Mouse (Mus musculus) small intestine, adult 2 months (tissue): ENCODE results near the gene Rsph6a. TPM values are rescaled to one million over a fixed set of nuclear protein-coding genes. Genes with fewer than 3 reads are reported as not detected.

Source experiments
- H3K27ac ChIP-seq: fragments of 200-500 bp; 2 replicates; pipeline ENCODE4 v1.5.1; 2012; ENCODE audit warnings: low read depth, low read length, control low read depth, inconsistent platforms; ENCODE audit not compliant: insufficient read depth
- H3K27me3 ChIP-seq: fragments of 200-500 bp; 2 replicates; pipeline ENCODE4 v1.6.1; 2012; ENCODE audit warnings: mild to moderate bottlenecking, moderate library complexity, low read length, inconsistent platforms; ENCODE audit not compliant: control insufficient read depth, insufficient read depth
- H3K36me3 ChIP-seq: fragments of 200-500 bp; 2 replicates; pipeline ENCODE4 v1.6.1; 2012; ENCODE audit warnings: mild to moderate bottlenecking, low read length, control low read depth, inconsistent platforms; ENCODE audit not compliant: control insufficient read depth, insufficient read depth
- H3K4me1 ChIP-seq: fragments of 200-500 bp; 2 replicates; pipeline ENCODE4 v1.6.1; 2012; ENCODE audit warnings: low read length, inconsistent platforms, mixed read lengths; ENCODE audit not compliant: control insufficient read depth, insufficient read depth, insufficient read length
- H3K4me3 ChIP-seq: fragments of 200-500 bp; 2 replicates; pipeline ENCODE4 v1.5.1; 2012; ENCODE audit warnings: low read depth, mild to moderate bottlenecking, control low read depth, inconsistent platforms, low read length, moderate library complexity
- CTCF ChIP-seq: fragments of 200-500 bp; IDR thresholded peaks from 2 replicates; pipeline ENCODE4 v1.5.1; 2012; ENCODE audit warnings: low read depth, mild to moderate bottlenecking, control low read depth, inconsistent platforms, low read length, moderate library complexity, mixed read lengths; ENCODE audit not compliant: insufficient replicate concordance, insufficient read length; ENCODE audit errors: extremely low read depth
- POLR2A ChIP-seq: fragments of 200-500 bp; IDR thresholded peaks from 2 replicates; pipeline ENCODE4 v1.6.1; 2012; ENCODE audit warnings: low read depth, mild to moderate bottlenecking, control low read depth, inconsistent platforms, low read length, moderate library complexity
- WGBS: fragments of 180-500 bp; shearing (Covaris S2); methylation state at CpG from one replicate; pipeline ENCODE4 v1.1.7; 2018; 5-methylcytosine and 5-hydroxymethylcytosine counted together
- polyA plus RNA-seq: library from polyadenylated mRNA; depleted of rRNA; stranded (reverse); fragments of >200 nt; gene quantifications from 2 replicates; pipeline ENCODE4 v1.2.3, GENCODE M21; 2012

Rsph6a gene
- polyA plus RNA-seq, 1 experiment = not detected

DNA sequence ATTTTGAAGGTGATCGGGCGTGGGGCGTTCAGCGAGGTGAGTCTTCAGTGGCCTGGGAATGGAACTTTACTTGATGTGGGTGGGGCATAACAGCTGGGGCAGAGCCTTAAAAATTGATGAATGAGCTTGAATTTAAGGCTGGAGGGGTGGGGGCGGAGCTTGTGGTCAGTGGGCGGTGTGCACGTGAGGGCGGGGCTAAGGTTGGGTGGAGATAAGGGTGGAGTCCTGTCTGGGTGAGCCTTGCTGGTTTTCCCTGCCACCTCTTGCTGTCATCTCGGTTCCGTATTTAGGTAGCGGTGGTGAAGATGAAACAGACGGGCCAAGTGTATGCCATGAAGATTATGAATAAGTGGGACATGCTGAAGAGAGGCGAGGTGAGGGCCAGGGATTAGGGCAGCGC is 31.6 kb downstream of the Rsph6a start:
- WGBS = 6% methylated on average over 14 of the region's 14 CpGs
- Histone ChIP-seq H3K27ac (peak overlapping the region; percentile 50; the same call in 1 of the 2 replicates), H3K4me3 (peak overlapping the region; percentile 44)

DNA sequence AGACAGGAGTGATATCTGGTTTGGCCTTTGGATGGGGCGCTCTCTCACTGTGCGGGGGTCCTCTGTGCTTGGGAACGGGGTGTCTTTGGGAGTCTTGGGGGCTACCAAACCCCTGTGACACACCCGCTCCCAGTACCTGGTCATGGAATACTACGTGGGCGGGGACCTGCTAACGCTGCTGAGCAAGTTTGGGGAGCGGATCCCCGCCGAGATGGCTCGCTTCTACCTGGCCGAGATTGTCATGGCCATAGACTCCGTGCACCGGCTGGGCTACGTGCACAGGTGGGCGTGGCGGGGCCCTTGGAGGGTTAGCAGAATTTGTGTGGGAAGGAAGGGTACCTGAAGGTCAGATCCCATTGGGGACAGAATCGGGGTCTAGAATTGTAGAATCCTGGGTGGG is 32.3 kb downstream of the Rsph6a start:
- WGBS = 86% methylated on average over 18 of the region's 18 CpGs
- TF ChIP-seq POLR2A = no peak
- no peak for TF ChIP-seq CTCF
- H3K4me1 ChIP-seq = peaks cover 17% of the 10 kb centered on the region

More for the DNA sequence above, 31.6 kb downstream of the Rsph6a start:
- Histone ChIP-seq H3K27me3 (no peaks in the 10 kb centered on the region; the same call in 1 of the 2 replicates), H3K4me1 (peaks cover 17% of the 10 kb centered on the region), H3K36me3 (no peaks in the 10 kb centered on the region)
- TF ChIP-seq POLR2A (no peak), CTCF (no peak)

GRCm38 (mm10) chr7:19088813-19089212 is 34.3 kb downstream of the Rsph6a start:
- Histone ChIP-seq H3K4me3 (no peak overlapping the region), H3K27ac (no peak overlapping the region), H3K4me1 (peaks cover 23% of the 10 kb centered on the region), H3K27me3 (no peaks in the 10 kb centered on the region), H3K36me3 (no peaks in the 10 kb centered on the region)
- 53% methylated on average over 10 of the region's 10 CpGs for WGBS
- TF ChIP-seq POLR2A (no peak), CTCF (peak; percentile 71)

More for the DNA sequence above, 32.3 kb downstream of the Rsph6a start:
- H3K27ac ChIP-seq = no peak overlapping the region
- H3K4me3 ChIP-seq = no peak overlapping the region
- no peaks in the 10 kb centered on the region; the same call in 1 of the 2 replicates for H3K27me3 ChIP-seq
- H3K36me3 ChIP-seq = no peaks in the 10 kb centered on the region

DNA sequence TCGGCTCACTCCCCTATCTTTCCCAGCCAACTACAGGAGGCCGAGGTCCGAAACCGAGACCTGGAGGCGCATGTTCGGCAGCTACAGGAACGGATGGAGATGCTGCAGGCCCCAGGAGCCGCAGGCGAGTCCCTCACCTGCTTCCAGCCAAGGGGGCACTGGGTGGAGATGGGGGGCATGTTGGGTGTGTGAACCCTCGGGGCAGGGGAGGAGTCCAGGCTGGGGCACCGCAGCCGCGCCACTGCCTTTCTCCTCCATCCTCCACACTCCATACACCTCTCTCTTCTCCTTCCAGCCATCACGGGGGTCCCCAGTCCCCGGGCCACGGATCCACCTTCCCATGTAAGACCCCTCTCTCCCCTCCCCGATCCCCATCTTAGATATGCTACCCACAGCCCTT is 37.4 kb downstream of the Rsph6a start:
- Histone ChIP-seq H3K4me1 (peaks cover 13% of the 10 kb centered on the region), H3K27ac (no peak overlapping the region), H3K4me3 (no peak overlapping the region), H3K36me3 (no peaks in the 10 kb centered on the region), H3K27me3 (peaks cover 13% of the 10 kb centered on the region)
- TF ChIP-seq CTCF (no peak), POLR2A (no peak)
- 85% methylated on average over 17 of the region's 17 CpGs for WGBS

- peak overlapping the region; percentile 92; the same call in 1 of the 2 replicates for H3K4me3 ChIP-seq
- H3K36me3 ChIP-seq = no peaks in the 10 kb centered on the region
- 50% methylated on average over 38 of the region's 38 CpGs for WGBS
- TF ChIP-seq CTCF = no peak
- H3K27ac ChIP-seq = no peak overlapping the region
- peaks cover 13% of the 10 kb centered on the region for H3K27me3 ChIP-seq
- H3K4me1 ChIP-seq = peaks cover 13% of the 10 kb centered on the region
Observed at GRCm38 (mm10) chr7:19092381-19093173, 38.1 kb downstream of the Rsph6a start.

GRCm38 (mm10) chr7:19093174-19093521 is 38.7 kb downstream of the Rsph6a start:
- H3K27ac ChIP-seq = peak overlapping the region; percentile 22; the same call in 1 of the 2 replicates
- H3K4me3 ChIP-seq = peak overlapping the region; percentile 92
- H3K36me3 ChIP-seq = no peaks in the 10 kb centered on the region
- TF ChIP-seq CTCF = peak; percentile 69
- TF ChIP-seq POLR2A = no peak
- peaks cover 13% of the 10 kb centered on the region for H3K27me3 ChIP-seq
- 4% methylated on average over 10 of the region's 15 CpGs for WGBS
- H3K4me1 ChIP-seq = peaks cover 13% of the 10 kb centered on the region

DNA sequence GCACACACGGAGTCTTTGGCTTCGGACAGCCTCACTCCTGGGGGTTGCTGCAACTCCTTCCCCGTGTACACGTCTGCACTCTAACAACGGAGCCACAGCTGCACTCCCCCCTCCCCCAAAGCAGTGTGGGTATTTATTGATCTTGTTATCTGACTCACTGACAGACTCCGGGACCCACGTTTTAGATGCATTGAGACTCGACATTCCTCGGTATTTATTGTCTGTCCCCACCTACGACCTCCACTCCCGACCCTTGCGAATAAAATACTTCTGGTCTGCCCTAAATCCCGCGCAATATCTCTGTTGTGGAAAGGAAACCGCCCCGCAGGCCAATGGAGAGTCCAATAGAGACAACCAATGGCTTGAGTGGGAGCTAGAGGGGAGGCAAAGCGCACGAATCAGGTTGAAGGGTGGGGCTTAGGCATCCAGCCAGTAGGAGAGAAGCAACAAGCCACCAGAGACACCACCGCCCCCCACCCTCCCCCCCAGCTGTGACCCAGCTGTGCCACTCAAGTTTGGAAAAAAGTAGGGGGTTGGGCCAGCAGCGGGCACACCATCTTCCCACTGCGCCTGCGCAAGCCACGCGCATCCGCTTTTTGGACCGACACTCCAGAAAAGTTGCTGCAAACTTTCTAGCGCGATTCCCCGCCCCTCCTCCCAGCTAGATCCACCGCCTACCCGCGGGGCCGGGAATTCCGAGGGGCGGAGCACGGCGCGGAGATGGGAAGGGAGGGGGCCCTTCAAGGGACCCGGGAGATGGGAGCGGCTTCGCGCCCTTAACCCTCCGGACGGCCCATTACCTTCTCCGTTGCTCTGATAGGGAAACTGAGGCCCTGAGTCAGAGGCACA is 39.3 kb downstream of the Rsph6a start:
- WGBS = 1% methylated on average over 45 of the region's 45 CpGs
- peak overlapping the region; percentile 92 for H3K4me3 ChIP-seq
- H3K4me1 ChIP-seq = peaks cover 13% of the 10 kb centered on the region
- H3K27me3 ChIP-seq = peaks cover 13% of the 10 kb centered on the region
- TF ChIP-seq POLR2A (peak; percentile 39), CTCF (no peak)
- peak overlapping the region; percentile 90 for H3K27ac ChIP-seq
- H3K36me3 ChIP-seq = no peaks in the 10 kb centered on the region
